Mouse (Mus musculus): ENCODE data around the gene Ate1.

- no peak for TF ChIP-seq CTCF (IDR thresholded peaks at IDR 0.05; ENCODE audit: extremely low read depth, insufficient read length, insufficient replicate concordance, low read depth, low read length)
- TF ChIP-seq POLR2A (IDR thresholded peaks at IDR 0.05; ENCODE audit: low read depth, low read length): no peak
These were observed 47.5 kb downstream of the Ate1 start for GRCm38 (mm10) chr7:130472683-130473082.

All from small intestine, adult 2 months (tissue).